Mouse (Mus musculus): Measurements from ENCODE around the gene Pde4b.

- TF ChIP-seq CTCF (IDR thresholded peaks at IDR 0.05; ENCODE audit: control insufficient read depth, insufficient read depth, insufficient read length) (no peak), CEBPB (IDR thresholded peaks at IDR 0.05; ENCODE audit: low read depth) (no peak), USF1 (IDR thresholded peaks at IDR 0.05; ENCODE audit: low read depth) (no peak), FOSL1 (IDR thresholded peaks at IDR 0.05; ENCODE audit: insufficient read depth, low read length, poor library complexity, severe bottlenecking) (no peak), MAX (IDR thresholded peaks at IDR 0.05) (no peak), MYOG (IDR thresholded peaks at IDR 0.05; ENCODE audit: control insufficient read depth, extremely low read depth, insufficient read length) (no peak)
Observed at GRCm38 (mm10) chr4:102539598-102540180, 452.3 kb downstream of the Pde4b start.

Data from C2C12 (cell line).